Mouse (Mus musculus): Measurements from ENCODE around the gene Itga8. TPM values are rescaled to one million over a fixed set of nuclear protein-coding genes. Genes with fewer than 3 reads are reported as not detected.

Itga8 gene
- polyA plus RNA-seq, 1 experiment from 2014 or later = 17.7 TPM

DNA sequence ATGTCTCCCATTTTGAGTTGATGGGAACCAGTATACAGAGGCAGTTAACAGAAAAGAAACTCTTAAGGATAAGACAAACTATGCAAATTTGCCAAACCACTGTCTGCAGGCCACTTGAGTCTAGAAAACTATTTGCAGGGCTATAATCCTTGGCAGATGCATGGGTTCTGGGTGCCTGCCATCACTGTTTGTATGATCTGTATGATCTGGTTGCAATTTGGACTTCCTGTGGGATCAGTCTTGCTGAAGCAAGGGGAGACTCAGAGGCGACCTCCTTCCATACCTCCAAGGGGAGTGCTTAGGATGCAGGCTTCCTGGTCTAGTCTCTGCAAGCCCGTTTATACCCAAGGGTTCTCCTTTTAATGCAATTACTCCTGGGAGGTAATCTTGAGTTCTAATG, 155.1 kb downstream of the Itga8 start:
- 17% methylated on average over 2 of the region's 2 CpGs for WGBS
- no peak overlapping the region for H3K9ac ChIP-seq
- H3K9me3 ChIP-seq = no peaks in the 10 kb centered on the region
- H3K36me3 ChIP-seq = no peaks in the 10 kb centered on the region
- H3K27me3 ChIP-seq = no peaks in the 10 kb centered on the region
- H3K4me3 ChIP-seq = no peak overlapping the region
- H3K4me1 ChIP-seq = peaks cover 12% of the 10 kb centered on the region
- peak overlapping the region; percentile 61 for H3K27ac ChIP-seq
- ATAC-seq (ENCODE audit: insufficient number of reproducible peaks, insufficient read depth, low FRiP score, low TSS enrichment, low read depth) = no peak
- H3K4me2 ChIP-seq = no peak overlapping the region

DNA sequence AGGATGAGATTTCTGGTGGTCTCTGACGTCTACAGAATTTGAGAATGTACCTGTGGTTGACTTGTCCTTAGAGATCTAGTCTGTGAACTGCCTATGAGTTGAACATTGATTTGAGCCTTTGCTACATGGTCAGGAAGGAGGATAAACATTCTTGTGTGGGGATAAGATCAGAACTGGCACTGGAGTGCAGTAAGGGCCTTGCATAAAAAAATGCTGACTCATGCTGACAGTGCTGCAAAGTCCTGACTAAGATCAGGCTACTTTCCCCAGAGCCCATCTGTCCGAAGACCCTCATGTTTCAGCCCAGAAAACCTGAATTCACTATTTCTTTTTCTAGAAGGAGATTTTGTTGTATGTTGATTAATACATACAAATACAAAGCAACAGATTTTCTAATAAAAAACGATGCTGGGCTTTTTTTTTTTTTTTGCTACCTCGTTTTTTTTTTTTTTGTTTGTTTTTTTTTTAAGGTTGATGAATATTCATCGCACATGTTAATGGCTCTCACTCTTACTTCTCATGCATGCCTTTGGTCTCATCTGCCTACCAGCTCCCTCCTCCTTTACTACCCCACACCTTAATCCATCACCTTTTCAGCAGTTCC, 162.9 kb downstream of the Itga8 start:
- Histone ChIP-seq H3K27ac (no peak overlapping the region), H3K9ac (no peak overlapping the region), H3K4me2 (no peak overlapping the region), H3K4me3 (no peak overlapping the region), H3K27me3 (no peaks in the 10 kb centered on the region), H3K9me3 (no peaks in the 10 kb centered on the region), H3K36me3 (peaks cover 21% of the 10 kb centered on the region), H3K4me1 (no peaks in the 10 kb centered on the region)
- ATAC-seq (ENCODE audit: insufficient number of reproducible peaks, insufficient read depth, low FRiP score, low TSS enrichment, low read depth) = no peak
- 86% methylated on average over 5 of the region's 5 CpGs for WGBS

DNA sequence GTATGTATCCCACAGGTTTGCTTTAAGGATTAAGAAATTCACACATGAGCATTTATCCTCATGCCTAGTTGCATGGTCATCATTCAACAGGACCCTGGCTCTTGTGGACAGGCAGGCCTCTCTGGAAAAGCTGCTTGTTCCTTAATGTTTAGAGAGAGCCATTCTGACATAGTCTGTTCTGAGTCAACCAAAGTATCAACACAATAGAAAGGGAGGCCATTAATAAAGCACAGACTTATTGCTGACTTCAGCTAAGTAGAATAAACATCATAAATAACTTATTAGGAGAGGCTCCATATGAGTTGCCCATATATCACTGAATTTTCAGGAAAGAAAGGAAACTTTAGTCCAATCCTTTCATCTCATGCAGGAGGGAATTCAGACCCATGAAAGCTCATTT, 175.1 kb downstream of the Itga8 start:
- no peak overlapping the region for H3K9ac ChIP-seq
- no peak for ATAC-seq (ENCODE audit: insufficient number of reproducible peaks, insufficient read depth, low FRiP score, low TSS enrichment, low read depth)
- H3K27me3 ChIP-seq = no peaks in the 10 kb centered on the region
- H3K4me3 ChIP-seq = no peak overlapping the region
- no peak overlapping the region for H3K4me2 ChIP-seq
- H3K36me3 ChIP-seq = peaks cover 16% of the 10 kb centered on the region
- no peak overlapping the region for H3K27ac ChIP-seq
- no peaks in the 10 kb centered on the region for H3K4me1 ChIP-seq
- no peaks in the 10 kb centered on the region for H3K9me3 ChIP-seq

DNA sequence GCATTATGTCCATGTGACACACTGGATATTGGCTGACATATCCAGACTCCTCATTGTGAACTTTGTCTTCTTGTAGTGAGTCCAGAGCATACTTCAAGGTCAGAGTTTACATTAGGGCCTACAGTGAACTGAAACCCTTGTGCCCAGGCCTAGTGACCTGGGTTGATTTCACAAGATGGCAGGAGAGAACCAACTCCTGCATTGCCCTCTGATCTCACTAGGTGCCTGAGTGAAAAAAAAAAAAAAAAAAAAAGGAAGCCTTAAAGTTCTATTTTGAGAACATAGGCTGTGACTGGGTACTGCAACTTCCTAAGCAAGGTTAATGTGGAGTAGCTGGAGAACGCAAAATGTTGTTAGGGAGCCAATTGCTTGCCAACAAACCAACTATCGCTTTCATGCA, 186.2 kb downstream of the Itga8 start:
- no peaks in the 10 kb centered on the region for H3K9me3 ChIP-seq
- no peaks in the 10 kb centered on the region for H3K27me3 ChIP-seq
- WGBS = 88% methylated on average over 2 of the region's 2 CpGs
- H3K36me3 ChIP-seq = peaks cover 12% of the 10 kb centered on the region
- no peak overlapping the region for H3K4me3 ChIP-seq
- H3K4me1 ChIP-seq = no peaks in the 10 kb centered on the region
- H3K27ac ChIP-seq = no peak overlapping the region
- no peak overlapping the region for H3K4me2 ChIP-seq
- ATAC-seq (ENCODE audit: insufficient number of reproducible peaks, insufficient read depth, low FRiP score, low TSS enrichment, low read depth) = no peak
- no peak overlapping the region for H3K9ac ChIP-seq

DNA sequence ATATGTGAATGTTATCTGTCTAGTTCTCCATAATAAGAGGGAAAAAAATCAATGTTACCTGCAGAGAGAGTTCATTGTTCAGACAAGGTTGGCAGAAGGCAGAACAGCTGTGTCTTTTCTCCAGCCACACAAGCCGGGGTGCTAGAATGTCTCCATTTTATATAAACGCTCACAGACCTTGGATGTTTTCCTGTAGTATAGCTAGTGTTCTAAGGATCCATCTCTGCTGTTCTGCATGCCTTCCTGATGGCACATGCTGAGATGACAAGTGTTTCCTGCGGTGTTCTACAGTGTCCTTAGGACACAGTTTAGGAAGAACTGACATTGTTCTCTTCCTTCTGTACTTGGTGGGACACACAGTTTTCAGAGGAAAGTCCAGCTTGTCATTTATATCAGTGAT, 192.4 kb downstream of the Itga8 start:
- Histone ChIP-seq H3K4me3 (no peak overlapping the region), H3K36me3 (peaks cover 10% of the 10 kb centered on the region; the same call in 1 of the 2 replicates), H3K27me3 (no peaks in the 10 kb centered on the region), H3K4me2 (no peak overlapping the region), H3K4me1 (no peaks in the 10 kb centered on the region), H3K9ac (no peak overlapping the region), H3K27ac (no peak overlapping the region), H3K9me3 (no peaks in the 10 kb centered on the region)
- 90% methylated on average over 3 of the region's 3 CpGs for WGBS
- ATAC-seq (ENCODE audit: insufficient number of reproducible peaks, insufficient read depth, low FRiP score, low TSS enrichment, low read depth) = no peak

DNA sequence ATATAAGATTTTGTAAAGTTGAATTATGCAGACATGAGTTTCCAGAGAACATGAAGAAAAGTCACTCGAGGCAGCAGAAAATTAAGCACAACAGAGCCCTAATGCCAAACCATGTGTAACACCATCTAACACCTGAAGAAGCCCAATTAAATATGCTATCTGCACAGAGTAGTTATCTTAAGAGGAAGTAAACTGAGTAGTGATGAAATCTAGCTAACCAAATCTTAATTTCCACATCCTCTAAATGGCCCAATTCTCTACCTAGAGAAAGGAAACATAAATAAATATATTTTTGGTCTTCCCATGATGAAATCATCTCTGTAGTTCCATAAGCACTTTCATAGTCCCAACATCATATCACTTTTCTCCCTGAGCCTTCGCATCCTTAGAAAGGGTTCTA, 193.4 kb downstream of the Itga8 start:
- H3K27me3 ChIP-seq = no peaks in the 10 kb centered on the region
- H3K4me3 ChIP-seq = no peak overlapping the region
- 87% methylated on average over 2 of the region's 2 CpGs for WGBS
- H3K27ac ChIP-seq = no peak overlapping the region
- no peak overlapping the region for H3K4me2 ChIP-seq
- no peaks in the 10 kb centered on the region for H3K9me3 ChIP-seq
- peaks cover 10% of the 10 kb centered on the region; the same call in 1 of the 2 replicates for H3K36me3 ChIP-seq
- no peaks in the 10 kb centered on the region for H3K4me1 ChIP-seq
- no peak for ATAC-seq (ENCODE audit: insufficient number of reproducible peaks, insufficient read depth, low FRiP score, low TSS enrichment, low read depth)
- H3K9ac ChIP-seq = no peak overlapping the region

DNA sequence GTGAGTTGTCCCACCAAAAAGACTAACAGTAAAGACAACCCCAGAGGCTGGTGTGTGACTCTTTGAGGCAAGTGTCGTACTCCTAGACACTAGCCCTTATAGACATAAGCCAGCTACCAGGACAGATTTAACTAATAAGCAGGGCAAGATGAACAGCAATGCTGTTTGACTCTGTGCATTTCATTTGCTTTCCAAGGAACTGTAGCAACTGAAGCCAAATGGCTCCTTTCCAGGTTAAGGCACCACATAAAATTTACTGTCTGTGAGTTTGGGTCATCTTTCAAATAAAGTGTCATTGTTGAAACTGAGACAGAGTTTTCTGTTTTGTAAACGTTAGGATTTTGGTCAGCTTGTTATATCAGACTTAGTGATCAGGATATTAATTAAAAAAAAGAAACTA, 194.5 kb downstream of the Itga8 start:
- H3K9ac ChIP-seq = no peak overlapping the region
- no peak overlapping the region for H3K4me3 ChIP-seq
- H3K4me2 ChIP-seq = no peak overlapping the region
- 70% methylated on average over 2 of the region's 2 CpGs for WGBS
- no peaks in the 10 kb centered on the region for H3K27me3 ChIP-seq
- H3K4me1 ChIP-seq = no peaks in the 10 kb centered on the region
- ATAC-seq (ENCODE audit: insufficient number of reproducible peaks, insufficient read depth, low FRiP score, low TSS enrichment, low read depth) = no peak
- H3K36me3 ChIP-seq = peaks cover 10% of the 10 kb centered on the region; the same call in 1 of the 2 replicates
- no peak overlapping the region for H3K27ac ChIP-seq
- no peaks in the 10 kb centered on the region for H3K9me3 ChIP-seq

DNA sequence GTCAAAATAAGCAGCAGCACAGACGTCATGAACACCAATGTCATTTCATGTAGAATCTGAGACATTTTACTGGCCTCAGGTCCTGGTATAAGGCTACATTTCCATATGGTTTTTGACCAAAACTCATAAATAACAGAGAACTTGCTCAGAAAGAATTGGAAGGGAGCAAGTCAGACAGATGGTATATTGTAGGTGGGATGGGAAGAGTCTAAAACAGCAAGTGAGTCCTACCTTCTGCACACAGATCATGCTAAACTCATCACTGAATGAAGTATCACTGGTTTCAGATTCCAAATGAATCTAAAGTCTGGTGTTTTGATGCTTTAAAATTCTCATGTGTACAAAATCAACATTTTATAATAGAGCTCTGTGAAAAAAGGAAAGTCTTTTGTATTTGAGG, 198.5 kb downstream of the Itga8 start:
- WGBS = 68% methylated on average over 1 of the region's 1 CpGs
- Histone ChIP-seq H3K27ac (no peak overlapping the region), H3K27me3 (no peaks in the 10 kb centered on the region), H3K9ac (no peak overlapping the region), H3K4me3 (no peak overlapping the region), H3K4me2 (no peak overlapping the region), H3K36me3 (peaks cover 5% of the 10 kb centered on the region; the same call in 1 of the 2 replicates), H3K9me3 (no peaks in the 10 kb centered on the region), H3K4me1 (no peaks in the 10 kb centered on the region)
- ATAC-seq (ENCODE audit: insufficient number of reproducible peaks, insufficient read depth, low FRiP score, low TSS enrichment, low read depth) = no peak

DNA sequence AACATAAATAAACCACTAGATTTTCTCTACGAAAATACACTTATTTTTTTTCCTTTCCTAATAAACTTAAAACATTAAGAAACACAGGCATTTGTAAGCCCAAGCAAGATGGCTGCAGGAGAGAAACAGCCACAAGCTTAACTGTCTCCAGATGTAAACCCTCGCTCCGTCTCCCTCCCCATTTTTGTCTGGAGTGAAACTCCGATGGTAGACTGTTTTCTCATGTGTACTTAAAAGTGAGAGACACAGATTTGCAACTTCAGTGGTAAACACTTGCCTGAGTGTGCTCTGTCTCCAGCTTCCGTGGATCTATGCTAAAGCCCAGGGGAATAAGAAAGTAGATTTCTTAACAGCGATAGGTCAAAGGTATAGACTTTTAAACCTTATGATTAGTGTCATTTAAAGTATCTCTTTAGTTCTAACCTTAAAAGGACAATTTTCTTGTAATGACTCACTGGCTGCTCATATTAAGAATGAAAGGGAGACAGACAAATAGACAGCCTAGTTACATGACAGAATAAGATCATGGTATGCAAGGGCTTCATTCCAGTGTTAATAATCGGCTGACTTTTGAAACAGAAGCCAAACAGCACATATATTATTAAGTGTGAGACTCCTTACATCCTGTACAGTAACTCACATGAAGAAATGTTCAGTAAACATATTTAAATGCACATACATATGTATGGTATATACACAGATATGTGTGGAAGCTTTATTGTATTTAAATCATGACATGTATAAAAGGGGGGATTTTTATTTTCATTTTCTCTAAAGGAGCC, 209.3 kb downstream of the Itga8 start:
- no peak overlapping the region for H3K9ac ChIP-seq
- H3K4me3 ChIP-seq = no peak overlapping the region
- peaks cover 11% of the 10 kb centered on the region; the same call in 1 of the 2 replicates for H3K4me1 ChIP-seq
- no peaks in the 10 kb centered on the region for H3K9me3 ChIP-seq
- ATAC-seq (ENCODE audit: insufficient number of reproducible peaks, insufficient read depth, low FRiP score, low TSS enrichment, low read depth) = 0 out of 2 replicates have a peak, but pooled peaks have one; percentile 37
- no peaks in the 10 kb centered on the region for H3K27me3 ChIP-seq
- 23% methylated on average over 7 of the region's 7 CpGs for WGBS
- H3K27ac ChIP-seq = peak overlapping the region; percentile 74
- H3K36me3 ChIP-seq = no peaks in the 10 kb centered on the region
- peak overlapping the region; percentile 31 for H3K4me2 ChIP-seq

DNA sequence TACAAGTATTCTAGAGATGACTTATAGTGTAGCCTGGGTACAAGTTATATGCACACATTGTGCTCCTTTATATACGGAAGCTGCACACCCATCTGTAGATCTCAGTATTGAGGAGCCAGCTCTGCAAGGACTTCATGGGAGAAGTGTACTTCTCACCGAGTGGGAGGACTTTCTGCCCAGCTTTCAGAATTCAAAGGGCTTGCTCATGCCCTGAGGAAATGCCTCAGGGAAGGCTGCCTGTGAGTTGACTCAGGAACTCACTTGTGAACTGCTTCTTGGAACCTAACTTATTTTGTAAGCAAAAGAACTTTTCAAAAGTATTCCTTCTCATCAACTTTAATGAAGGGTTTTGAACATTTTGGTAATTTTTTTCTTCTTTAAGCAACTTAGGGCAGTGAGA, 210.7 kb downstream of the Itga8 start:
- no peak for ATAC-seq (ENCODE audit: insufficient number of reproducible peaks, insufficient read depth, low FRiP score, low TSS enrichment, low read depth)
- WGBS = 70% methylated on average over 2 of the region's 2 CpGs
- no peak overlapping the region for H3K4me2 ChIP-seq
- H3K36me3 ChIP-seq = no peaks in the 10 kb centered on the region
- H3K9ac ChIP-seq = no peak overlapping the region
- H3K4me1 ChIP-seq = peaks cover 11% of the 10 kb centered on the region; the same call in 1 of the 2 replicates
- H3K9me3 ChIP-seq = no peaks in the 10 kb centered on the region
- no peaks in the 10 kb centered on the region for H3K27me3 ChIP-seq
- H3K4me3 ChIP-seq = no peak overlapping the region
- no peak overlapping the region for H3K27ac ChIP-seq

DNA sequence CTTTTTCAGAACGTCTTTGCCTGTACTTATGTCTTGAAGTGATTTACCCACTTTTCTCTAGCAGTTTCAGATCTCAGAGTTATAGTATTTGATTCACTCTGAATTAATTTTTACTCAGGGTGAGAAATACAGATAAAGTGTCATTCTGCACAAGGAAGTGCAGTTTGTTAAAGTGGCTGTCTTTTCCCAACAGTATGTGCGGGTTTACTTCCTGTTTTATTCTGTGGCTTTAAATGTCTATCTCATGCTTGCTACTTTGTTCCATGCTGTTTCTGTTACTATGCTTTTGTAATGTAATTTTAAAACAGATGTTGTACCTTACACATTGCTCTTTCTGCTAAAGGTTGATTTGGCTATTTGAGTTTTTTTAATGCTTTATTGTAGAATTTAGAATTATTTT, 216.2 kb downstream of the Itga8 start:
- no peak overlapping the region for H3K27ac ChIP-seq
- ATAC-seq (ENCODE audit: insufficient number of reproducible peaks, insufficient read depth, low FRiP score, low TSS enrichment, low read depth) = no peak
- no peak overlapping the region for H3K9ac ChIP-seq
- no peak overlapping the region for H3K4me2 ChIP-seq
- H3K9me3 ChIP-seq = 0 out of 2 replicates have a peak, but pooled peaks cover 3% of the 10 kb centered on the region
- WGBS = 69% methylated on average over 2 of the region's 2 CpGs
- H3K36me3 ChIP-seq = no peaks in the 10 kb centered on the region
- no peaks in the 10 kb centered on the region for H3K27me3 ChIP-seq
- H3K4me1 ChIP-seq = no peaks in the 10 kb centered on the region
- H3K4me3 ChIP-seq = no peak overlapping the region

DNA sequence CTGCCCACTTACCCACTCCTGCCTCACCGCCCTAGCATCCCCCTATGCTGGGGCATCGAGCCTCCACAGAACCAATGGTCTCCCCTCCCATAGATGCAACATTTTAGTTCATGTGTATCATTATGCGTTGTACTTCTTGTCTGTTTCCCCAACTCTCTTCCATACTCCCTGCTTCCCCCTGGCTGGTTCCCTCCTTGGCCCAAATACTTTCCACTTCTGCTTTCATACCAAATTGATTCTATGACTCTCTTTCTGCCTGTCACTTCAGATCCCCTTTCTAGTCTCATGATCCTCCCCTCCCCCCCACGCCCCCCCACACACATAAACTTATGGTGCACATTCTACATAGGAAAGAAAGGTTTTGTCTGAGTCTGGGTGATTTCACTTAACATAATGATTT, 217.4 kb downstream of the Itga8 start:
- no peaks in the 10 kb centered on the region for H3K36me3 ChIP-seq
- H3K9me3 ChIP-seq = 0 out of 2 replicates have a peak, but pooled peaks cover 3% of the 10 kb centered on the region
- no peaks in the 10 kb centered on the region for H3K27me3 ChIP-seq
- ATAC-seq (ENCODE audit: insufficient number of reproducible peaks, insufficient read depth, low FRiP score, low TSS enrichment, low read depth) = no peak
- H3K27ac ChIP-seq = no peak overlapping the region
- H3K4me3 ChIP-seq = no peak overlapping the region
- H3K4me2 ChIP-seq = no peak overlapping the region
- no peak overlapping the region for H3K9ac ChIP-seq
- H3K4me1 ChIP-seq = no peaks in the 10 kb centered on the region
- WGBS = 70% methylated on average over 4 of the region's 4 CpGs
